28 mouse cellular contexts compared by ENCODE assay signal in the genomic region with DNA sequence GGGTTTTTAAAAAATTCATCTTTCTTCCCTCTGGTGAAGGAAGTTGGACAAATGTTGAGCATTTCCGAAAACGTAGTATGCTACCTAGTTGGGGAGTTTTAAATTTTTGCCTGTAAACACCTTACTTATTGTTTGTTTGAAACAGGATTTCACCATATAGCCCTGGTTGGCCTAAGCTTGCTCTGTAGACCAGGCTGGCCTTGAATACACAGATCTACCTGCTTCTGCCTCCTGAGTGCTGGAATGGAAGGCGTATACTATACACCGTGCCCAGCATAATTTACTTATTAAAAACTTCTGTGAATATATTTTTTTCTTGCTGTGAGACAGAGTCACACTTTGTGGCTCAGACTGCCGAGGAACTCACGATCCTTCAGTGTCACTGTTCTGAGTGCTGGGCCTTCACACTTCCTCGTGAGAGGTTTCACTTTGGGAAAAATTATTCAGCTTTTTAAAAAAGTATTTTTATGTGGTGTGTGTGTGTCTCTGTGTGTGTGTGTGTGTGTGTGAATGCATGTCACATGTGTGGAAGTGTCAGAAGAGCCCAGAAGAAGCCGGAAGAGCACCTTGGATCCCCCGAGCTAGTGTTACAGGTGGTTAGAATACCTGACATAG. TPM values are rescaled to one million over a fixed set of nuclear protein-coding genes. Genes with fewer than 3 reads are reported as not detected.
DNase-seq lines count a peak whose midpoint lies in the region; ATAC-seq and TF ChIP-seq lines count a peak whose summit lies in the region.
"Had no signal": no experiment of that assay in that cellular context is flagged by ENCODE, and none has a peak within 500 bp of the region (broad histone marks: within the 10 kb centered on the region; RNA-seq: fewer than 3 reads in every experiment).

No protein-coding gene starts in this region.

- ATAC-seq in liver, postnatal 0 days: peak; percentile 16; the same call in 1 of the 2 replicates
- ATAC-seq in granulocyte monocyte progenitor cell, adult 5-6 weeks (replicated peaks; ENCODE audit: poor library complexity, severe bottlenecking): peak; percentile 27
- ATAC-seq: forebrain, embryonic 16.5 days; hindbrain, postnatal 0 days; intestine, embryonic 15.5 days; midbrain, embryonic 16.5 days; Patski had no signal

- DNase-seq in liver, postnatal 0 days: no peak
- DNase-seq in liver: no peak
- peak; percentile 27 for DNase-seq in MEL-GATA-1-ER (ENCODE audit: extremely low read depth, low read depth)
- DNase-seq in splenic B cell, adult 2 months (ENCODE audit: low read depth, low spot score): peak; percentile 54
- DNase-seq in cerebellum, adult 9-11 months: no peak
- no peak for DNase-seq in urinary bladder, adult 18-20 months (ENCODE audit: low spot score in 2 of 2)
- DNase-seq: adrenal gland, postnatal 36 days; cerebellum, adult 11 months; cerebellum, adult 9-10 months; heart, postnatal 36 days; kidney, adult 2 months; lung, adult 2 months; lung, postnatal 10 days; thymus, postnatal 14 days had no signal

- H3K27me3 ChIP-seq in liver, postnatal 0 days (ENCODE audit: insufficient read depth, low read length): no peaks in the 10 kb centered on the region
- H3K27me3 ChIP-seq in splenic B cell, adult 2 months (ENCODE audit: control insufficient read depth, insufficient read depth, low read length, poor library complexity, severe bottlenecking): no peaks in the 10 kb centered on the region
- H3K27me3 ChIP-seq: embryonic facial prominence, embryonic 13.5 days; hindbrain, embryonic 12.5 days; intestine, embryonic 15.5 days; limb, embryonic 15.5 days; Patski had no signal

- TF ChIP-seq EP300 in liver, postnatal 0 days (IDR thresholded peaks at IDR 0.05; ENCODE audit: low read depth): no peak

- peak overlapping the region; percentile 42 for H3K27ac ChIP-seq in liver, postnatal 0 days (ENCODE audit: low read depth)
- H3K27ac ChIP-seq: embryonic facial prominence, embryonic 13.5 days; forebrain, embryonic 10.5 days; hindbrain, embryonic 12.5 days; hindbrain, postnatal 0 days; intestine, embryonic 15.5 days; kidney, postnatal 0 days; limb, embryonic 10.5 days; limb, embryonic 15.5 days had no signal

- H3K4me2 ChIP-seq in liver, postnatal 0 days (ENCODE audit: low read depth, low read length): peak overlapping the region; percentile 13; the same call in 1 of the 2 replicates
- H3K4me2 ChIP-seq: embryonic facial prominence, embryonic 13.5 days; heart, embryonic 11.5 days; hindbrain, embryonic 12.5 days; intestine, embryonic 15.5 days; limb, embryonic 15.5 days; midbrain, embryonic 11.5 days had no signal

- peaks cover 5% of the 10 kb centered on the region; the same call in 1 of the 2 replicates for H3K4me1 ChIP-seq in liver, postnatal 0 days (ENCODE audit: insufficient read depth)
- H3K4me1 ChIP-seq: hindbrain, embryonic 12.5 days; intestine, embryonic 15.5 days had no signal

- WGBS in liver, postnatal 0 days (ENCODE audit: insufficient replicate concordance): 49% methylated on average over 9 of the region's 9 CpGs

- no peaks in the 10 kb centered on the region for H3K36me3 ChIP-seq in liver, postnatal 0 days (replicated peaks; ENCODE audit: insufficient read depth, low read length)
- no peaks in the 10 kb centered on the region for H3K36me3 ChIP-seq in splenic B cell, adult 2 months (ENCODE audit: control insufficient read depth, insufficient read depth, low read length, poor library complexity, severe bottlenecking)
- H3K36me3 ChIP-seq: embryonic facial prominence, embryonic 13.5 days; forebrain, embryonic 10.5 days; hindbrain, embryonic 12.5 days; intestine, embryonic 15.5 days; limb, embryonic 10.5 days; limb, embryonic 15.5 days had no signal

- TF ChIP-seq CTCF in liver, postnatal 0 days (IDR thresholded peaks at IDR 0.05; ENCODE audit: low read depth): no peak

- H3K4me3 ChIP-seq in liver, postnatal 0 days (ENCODE audit: low read depth, low read length): no peak overlapping the region
- H3K4me3 ChIP-seq: embryonic facial prominence, embryonic 13.5 days; forebrain, embryonic 10.5 days; hindbrain, embryonic 12.5 days; intestine, embryonic 15.5 days; limb, embryonic 10.5 days; limb, embryonic 15.5 days had no signal

- H3K9ac ChIP-seq in liver, postnatal 0 days (replicated peaks): no peak overlapping the region
- H3K9ac ChIP-seq: embryonic facial prominence, embryonic 13.5 days; hindbrain, embryonic 12.5 days; intestine, embryonic 15.5 days; limb, embryonic 15.5 days had no signal

- H3K9me3 ChIP-seq in liver, postnatal 0 days (ENCODE audit: low read length): no peaks in the 10 kb centered on the region
- H3K9me3 ChIP-seq: embryonic facial prominence, embryonic 13.5 days; forebrain, embryonic 10.5 days; hindbrain, embryonic 12.5 days; intestine, embryonic 15.5 days; limb, embryonic 10.5 days; limb, embryonic 15.5 days had no signal

RNA-seq across cellular contexts. Expression of gene Tet2, which starts 38.6 kb away (rescaled TPM):
- 3.9 and 4.3 TPM in 2 replicates for polyA plus RNA-seq in liver, postnatal 0 days (2015; fragmentation: Nextera tagmentation; extraction: Ambion mirVana)
- 79.7 and 95.8 TPM in 2 replicates for total RNA-seq in granulocyte monocyte progenitor cell, adult 5-6 weeks (2014; fragmentation: Nextera tagmentation)
- 60.2 and 63.6 TPM in 2 replicates for total RNA-seq in granulocyte monocyte progenitor cell, adult 5-6 weeks (2017)

Comparison
In these comparisons a context has a peak if more than half of its experiments do, and no peak if none do; other contexts are left out.
1. DNase-seq: peak in MEL-GATA-1-ER (single experiment) and splenic B cell, adult 2 months (single experiment); none in liver, postnatal 0 days (single experiment), liver (single experiment), cerebellum, adult 9-11 months (single experiment) and urinary bladder, adult 18-20 months (0 of 2).